Comparison of ENCODE assay signal across 23 mouse cellular contexts in genomic region chr10:75448806-75449420, GRCm38 (mm10). TPM values are rescaled to one million over a fixed set of nuclear protein-coding genes. Genes with fewer than 3 reads are reported as not detected.
DNase-seq lines count a peak whose midpoint lies in the region; ATAC-seq lines count a peak whose summit lies in the region.
"Had no signal": no experiment of that assay in that cellular context is flagged by ENCODE, and none has a peak within 500 bp of the region (broad histone marks: within the 10 kb centered on the region; RNA-seq: fewer than 3 reads in every experiment).

No protein-coding gene starts in this region.

- H3K4me3 ChIP-seq in forebrain, embryonic 10.5 days: no peak overlapping the region
- H3K4me3 ChIP-seq in forebrain, embryonic 12.5 days (replicated peaks): no peak overlapping the region
- no peak overlapping the region for H3K4me3 ChIP-seq in heart, embryonic 12.5 days
- H3K4me3 ChIP-seq: erythroblast, embryonic 14.5 days; forebrain, embryonic 15.5 days; intestine, embryonic 15.5 days; left cerebral cortex, adult 2 months; limb, embryonic 12.5 days; midbrain, embryonic 15.5 days; myocyte had no signal

- H3K9ac ChIP-seq in forebrain, embryonic 12.5 days: no peak overlapping the region
- H3K9ac ChIP-seq in heart, embryonic 12.5 days: no peak overlapping the region
- H3K9ac ChIP-seq: forebrain, embryonic 15.5 days; hindbrain, embryonic 14.5 days; intestine, embryonic 15.5 days; limb, embryonic 12.5 days; liver, postnatal 0 days; midbrain, embryonic 15.5 days had no signal

- peaks cover 48% of the 10 kb centered on the region for H3K4me1 ChIP-seq in forebrain, embryonic 10.5 days
- peaks cover 31% of the 10 kb centered on the region for H3K4me1 ChIP-seq in forebrain, embryonic 12.5 days
- H3K4me1 ChIP-seq in heart, embryonic 12.5 days (replicated peaks): peaks cover 71% of the 10 kb centered on the region

- WGBS in forebrain, embryonic 10.5 days: 83% methylated on average over 6 of the region's 6 CpGs
- WGBS in forebrain, embryonic 12.5 days: 84% methylated on average over 6 of the region's 6 CpGs
- WGBS in heart, embryonic 12.5 days: 39% methylated on average over 6 of the region's 6 CpGs

- no peak overlapping the region for H3K4me2 ChIP-seq in forebrain, embryonic 12.5 days
- H3K4me2 ChIP-seq in heart, embryonic 12.5 days: no peak overlapping the region
- H3K4me2 ChIP-seq: forebrain, embryonic 15.5 days; hindbrain, embryonic 14.5 days; intestine, embryonic 15.5 days; limb, embryonic 12.5 days; midbrain, embryonic 15.5 days had no signal

- no peak for DNase-seq in forebrain, embryonic 10.5 days (ENCODE audit: extremely low spot score, low spot score)
- DNase-seq in heart, postnatal 4 days: no peak
- peak; percentile 38 for DNase-seq in adipocyte (ENCODE audit: low spot score)
- DNase-seq in induced T-regulatory cell, adult 2 months (ENCODE audit: low read depth): peak; percentile 17
- DNase-seq in lung, postnatal 36 days: no peak
- DNase-seq in frontal cortex, postnatal 25 days (ENCODE audit: low spot score in 2 of 2): no peak
- DNase-seq: cerebellum, adult 8-10 months; kidney, adult 9 months; kidney, postnatal 25 days; liver, postnatal 0 days; lung, postnatal 10 days; thymus, adult 2 months had no signal

- H3K27me3 ChIP-seq in forebrain, embryonic 10.5 days (ENCODE audit: poor library complexity, severe bottlenecking): no peaks in the 10 kb centered on the region
- H3K27me3 ChIP-seq in forebrain, embryonic 12.5 days: peaks cover 5% of the 10 kb centered on the region
- no peaks in the 10 kb centered on the region for H3K27me3 ChIP-seq in heart, embryonic 12.5 days (replicated peaks)
- H3K27me3 ChIP-seq: forebrain, embryonic 15.5 days; intestine, embryonic 15.5 days; limb, embryonic 12.5 days; midbrain, embryonic 15.5 days had no signal

- H3K9me3 ChIP-seq in forebrain, embryonic 10.5 days: no peaks in the 10 kb centered on the region
- no peaks in the 10 kb centered on the region for H3K9me3 ChIP-seq in forebrain, embryonic 12.5 days
- H3K9me3 ChIP-seq in heart, embryonic 12.5 days (replicated peaks): no peaks in the 10 kb centered on the region
- H3K9me3 ChIP-seq: forebrain, embryonic 15.5 days; G1E; intestine, embryonic 15.5 days; limb, embryonic 12.5 days; midbrain, embryonic 15.5 days had no signal

- 0 out of 2 replicates have a peak overlapping the region, but pooled peaks have one; percentile 31 for H3K27ac ChIP-seq in forebrain, embryonic 10.5 days
- no peak overlapping the region for H3K27ac ChIP-seq in forebrain, embryonic 12.5 days
- H3K27ac ChIP-seq in heart, embryonic 12.5 days (ENCODE audit: poor library complexity, severe bottlenecking): peak overlapping the region; percentile 45
- H3K27ac ChIP-seq: forebrain, embryonic 15.5 days; hindbrain, embryonic 14.5 days; intestine, embryonic 15.5 days; left cerebral cortex, adult 2 months; limb, embryonic 12.5 days; midbrain, embryonic 15.5 days had no signal

- H3K36me3 ChIP-seq in forebrain, embryonic 10.5 days (replicated peaks): no peaks in the 10 kb centered on the region
- no peaks in the 10 kb centered on the region for H3K36me3 ChIP-seq in forebrain, embryonic 12.5 days (replicated peaks)
- H3K36me3 ChIP-seq in heart, embryonic 12.5 days: no peaks in the 10 kb centered on the region
- H3K36me3 ChIP-seq: forebrain, embryonic 15.5 days; G1E; intestine, embryonic 15.5 days; limb, embryonic 12.5 days; midbrain, embryonic 15.5 days had no signal

- no peak for ATAC-seq in forebrain, embryonic 12.5 days (ENCODE audit: low FRiP score)
- no peak for ATAC-seq in heart, embryonic 12.5 days (ENCODE audit: insufficient number of reproducible peaks, low FRiP score)
- ATAC-seq: forebrain, embryonic 15.5 days; intestine, embryonic 15.5 days; midbrain, embryonic 15.5 days had no signal

RNA-seq across cellular contexts. Expression of gene Upb1, which starts 48.0 kb away (rescaled TPM):
- 0.06 and 0.15 TPM in 2 replicates for polyA plus RNA-seq in forebrain, embryonic 10.5 days (2016; fragmentation: Nextera tagmentation; extraction: Ambion mirVana)
- polyA plus RNA-seq in forebrain, embryonic 12.5 days (2016; fragmentation: Nextera tagmentation; extraction: Ambion mirVana): not detected in 2 replicates
- 0.15 and 0.17 TPM in 2 replicates for polyA plus RNA-seq in heart, embryonic 12.5 days (2016; fragmentation: Nextera tagmentation; extraction: Ambion mirVana)
- total RNA-seq in heart, postnatal 4 days (2021): under 1 TPM; 0.54 to 0.60 TPM
- polyA plus RNA-seq: erythroblast, embryonic 14.5 days; G1E had no signal

Comparison
In these comparisons a context has a peak if more than half of its experiments do, and no peak if none do; other contexts are left out.
1. DNase-seq: peak in adipocyte (single experiment) and induced T-regulatory cell, adult 2 months (single experiment); none in forebrain, embryonic 10.5 days (single experiment), heart, postnatal 4 days (single experiment), lung, postnatal 36 days (single experiment) and frontal cortex, postnatal 25 days (0 of 2).